Mouse (Mus musculus) gastrocnemius, postnatal 4 days (tissue): Measurements from ENCODE around the gene Traf4. TPM values are rescaled to one million over a fixed set of nuclear protein-coding genes. Genes with fewer than 3 reads are reported as not detected.
A peak's percentile ranks its signal among the peaks of the same experiment; 100 is the strongest.

ENCODE experiments used
- DNase-seq, 2 experiments: peaks; one replicate each; pipeline ENCODE4 v3.0.0; 2021 to 2022; ENCODE audit warnings: low spot score in 2 of 2, mixed read lengths in 2 of 2
- total RNA-seq, 2 experiments: library from RNA; stranded (reverse); gene quantifications; 2 replicates each; pipeline ENCODE4 v1.2.3; 2021

The Traf4 gene
- total RNA-seq, 2 experiments from 2014 or later: 36.5 to 41.4 TPM

DNA sequence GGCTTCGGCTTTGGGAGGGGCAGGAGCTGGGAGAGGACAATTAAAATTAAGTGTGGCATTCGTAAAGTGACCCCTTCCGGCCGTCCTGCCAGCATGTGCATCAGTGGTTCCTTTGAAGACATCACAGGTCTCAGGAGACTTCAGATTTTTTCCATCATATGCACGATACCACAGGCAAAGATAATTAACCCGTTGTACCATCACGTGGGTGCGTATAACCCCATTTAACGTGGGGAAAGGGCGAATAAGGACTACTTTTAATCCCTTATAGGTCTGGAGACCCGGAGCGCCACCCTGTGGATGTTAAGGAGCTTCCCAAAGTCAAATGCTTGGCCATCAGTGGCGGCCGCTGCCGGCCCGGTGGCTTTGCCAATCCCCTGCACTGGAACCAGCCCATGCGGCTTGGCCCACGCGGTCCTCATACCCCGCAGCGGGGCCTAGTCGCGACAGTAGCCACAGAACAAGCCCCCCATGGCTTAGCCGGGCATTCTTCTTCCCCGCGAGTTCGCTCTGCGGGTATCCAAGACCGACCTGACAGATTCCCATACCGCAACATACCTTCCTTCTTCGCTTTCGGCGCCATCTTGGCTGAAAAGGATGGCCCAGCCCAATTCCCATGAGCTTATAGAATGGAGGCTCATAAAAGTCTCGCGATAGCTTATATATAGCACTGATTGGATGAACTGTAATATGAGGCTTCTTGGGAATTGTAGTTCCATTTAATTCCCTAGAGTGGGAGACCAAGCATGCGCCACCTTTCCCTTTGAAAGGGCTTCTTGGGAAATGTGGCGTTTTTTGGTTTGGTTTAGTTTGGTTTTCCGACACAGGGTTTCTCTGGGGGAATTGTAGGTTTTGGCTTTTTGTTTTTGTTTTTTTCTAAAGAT is 17.8 kb upstream of the Traf4 start, which contains the start of gene Rpl23a:
Rpl23a (minus strand) TSS at position 624 of the 884 bp plus-strand sequence.
- DNase-seq: peak; percentile 43 to 72

GRCm38 (mm10) chr11:78182450-78182849 is 17.1 kb upstream of the Traf4 start:
- DNase-seq: no peak

GRCm38 (mm10) chr11:78181830-78182357 is 16.5 kb upstream of the Traf4 start:
- no peak for DNase-seq

- no peak for DNase-seq
Observed at GRCm38 (mm10) chr11:78180081-78180761, 14.8 kb upstream of the Traf4 start.

- no peak for DNase-seq
Observed at GRCm38 (mm10) chr11:78179438-78179999, 14.1 kb upstream of the Traf4 start.

DNA sequence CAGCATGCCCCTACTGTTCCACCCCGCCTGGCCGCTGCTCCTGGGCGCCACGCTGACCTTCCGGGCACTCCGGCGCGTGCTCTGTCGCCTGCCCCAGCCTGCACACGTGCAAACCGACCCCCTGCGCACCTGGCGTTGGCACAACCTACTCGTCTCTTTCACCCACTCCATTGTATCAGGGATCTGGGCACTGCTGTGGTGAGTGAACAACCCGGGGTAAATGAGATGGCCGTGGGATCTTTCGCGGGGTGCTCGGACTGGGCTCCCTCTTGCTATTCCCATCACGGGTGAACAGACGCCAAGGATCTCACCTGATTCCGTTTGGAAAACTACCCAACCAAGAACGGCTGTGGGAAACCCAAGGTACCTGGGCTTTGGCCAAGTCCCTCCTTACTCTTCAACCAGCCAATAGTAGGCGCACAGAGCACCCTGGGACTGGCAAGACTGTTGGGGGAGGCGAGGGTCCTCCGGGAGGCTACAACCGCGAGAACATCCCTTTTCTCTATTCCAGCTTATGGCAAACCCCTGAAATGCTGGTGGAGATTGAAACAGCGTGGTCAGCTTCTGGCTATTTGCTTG is 13.6 kb upstream of the Traf4 start:
- DNase-seq: peak in 1 of 2 experiments; percentile 61

- peak; percentile 91 to 96 for DNase-seq
Observed at GRCm38 (mm10) chr11:78177903-78178858, 12.8 kb upstream of the Traf4 start.

DNA sequence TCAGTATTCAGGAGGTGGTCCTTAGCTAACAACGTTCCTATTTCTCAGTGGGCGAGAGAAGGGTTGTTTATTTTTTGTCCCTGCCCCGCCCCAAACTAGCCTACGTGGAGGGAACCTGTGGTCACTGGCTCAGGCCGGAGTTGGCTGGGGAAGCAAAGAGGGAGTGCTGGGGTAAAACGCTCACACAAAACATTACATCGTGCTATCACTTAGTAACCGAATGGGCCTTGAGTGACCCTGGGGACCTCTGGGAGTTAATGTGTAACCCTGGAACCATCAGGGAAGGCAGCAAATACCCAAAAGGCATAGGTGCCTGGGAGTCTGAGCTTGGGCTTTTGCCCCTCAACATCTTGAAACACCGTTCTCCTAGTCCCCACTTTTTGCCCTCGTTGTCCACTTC is 12.0 kb upstream of the Traf4 start:
- no peak for DNase-seq

GRCm38 (mm10) chr11:78176905-78177331 is 11.5 kb upstream of the Traf4 start:
- DNase-seq: no peak

- peak; percentile 74 to 90 for DNase-seq
Observed at GRCm38 (mm10) chr11:78176402-78176862, 11.0 kb upstream of the Traf4 start, which contains the start of the genes Nek8 and Tlcd1. Nek8 (minus strand) TSS chr11:78176675. Tlcd1 (plus strand) TSS chr11:78176711.

GRCm38 (mm10) chr11:78175771-78176401 is 10.5 kb upstream of the Traf4 start:
- no peak for DNase-seq

DNA sequence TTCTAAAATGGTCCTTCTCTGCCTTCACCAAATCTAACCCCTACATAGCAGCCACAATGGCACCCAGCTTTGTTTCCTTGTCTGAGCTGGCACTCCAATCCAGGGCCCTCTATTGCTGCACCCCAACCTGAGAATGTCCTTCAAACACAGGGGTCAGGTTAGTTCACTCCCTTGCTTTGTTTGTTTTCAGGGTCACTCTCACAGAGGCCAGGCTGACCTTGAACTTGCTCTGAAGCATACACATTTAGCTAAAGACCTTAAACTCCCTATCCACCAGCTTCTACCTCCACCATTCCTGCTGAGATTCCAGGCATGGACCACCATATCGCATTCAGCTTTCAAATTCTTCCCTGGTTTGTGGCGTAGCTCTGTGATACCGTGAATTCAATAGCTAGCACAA is 9.1 kb upstream of the Traf4 start:
- no peak for DNase-seq

DNA sequence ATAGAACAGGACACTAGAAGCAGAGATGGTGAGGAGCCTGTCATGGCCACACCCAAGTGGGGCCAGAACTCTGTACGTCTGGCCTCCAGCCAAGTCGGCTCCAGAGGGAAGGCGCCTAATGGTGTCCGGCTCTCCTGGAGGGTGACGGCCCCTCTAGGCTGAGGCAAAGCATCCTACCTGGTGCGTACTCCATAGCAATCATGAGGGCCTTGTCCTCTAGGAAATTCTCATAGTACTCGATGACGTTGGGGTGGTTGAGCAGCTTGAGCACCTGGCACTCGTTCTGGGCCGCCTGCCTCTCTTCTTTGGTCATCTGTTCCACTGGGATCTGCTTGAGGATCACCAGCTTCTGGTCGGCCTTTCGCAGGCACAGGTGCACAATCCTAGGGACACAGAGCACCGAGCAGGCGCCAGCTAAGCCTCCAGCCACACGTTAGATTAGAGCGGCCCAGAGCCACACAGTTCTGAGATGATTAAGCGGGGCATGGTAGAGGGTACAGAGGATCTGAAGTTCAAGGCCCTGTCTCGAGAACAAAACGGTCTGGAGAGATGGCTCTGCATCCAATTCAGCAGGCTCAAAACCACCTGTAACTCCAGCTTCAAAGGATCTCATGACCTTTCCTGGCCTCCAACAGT is 7.5 kb upstream of the Traf4 start:
- no peak for DNase-seq

DNA sequence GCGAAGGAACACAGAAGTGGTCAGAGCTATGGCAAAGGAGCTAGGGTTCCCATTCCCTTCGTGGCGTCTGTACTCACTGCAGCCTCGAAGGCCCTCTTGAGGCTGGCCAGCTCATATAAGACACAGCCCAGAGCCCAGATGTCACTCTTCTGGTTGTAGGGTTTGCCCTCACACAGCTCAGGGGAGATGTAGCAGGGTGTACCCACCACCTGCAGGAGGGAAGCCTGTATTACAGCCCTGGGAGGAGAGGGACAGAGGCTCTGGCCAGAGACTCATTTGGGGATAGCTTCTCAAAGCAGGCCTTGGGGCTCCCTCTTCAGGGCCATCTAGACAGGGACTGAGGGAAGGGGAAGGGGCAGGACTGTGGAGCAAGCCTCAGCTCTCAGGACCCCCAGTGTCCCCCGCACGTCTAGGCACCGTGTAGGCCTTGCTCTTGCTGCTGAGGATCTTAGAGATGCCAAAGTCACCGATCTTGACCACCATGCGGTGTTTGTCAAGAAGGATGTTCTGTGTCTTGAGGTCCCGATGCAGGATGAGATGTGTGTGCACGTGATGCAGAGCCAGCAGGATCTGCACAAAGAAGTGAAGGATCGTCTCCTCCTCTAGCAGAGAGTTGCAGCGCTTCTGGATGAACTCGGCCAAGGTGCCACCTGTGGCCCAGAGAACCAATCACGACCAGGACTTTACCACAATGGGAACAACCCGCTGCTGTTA is 6.8 kb upstream of the Traf4 start:
- DNase-seq: no peak

DNA sequence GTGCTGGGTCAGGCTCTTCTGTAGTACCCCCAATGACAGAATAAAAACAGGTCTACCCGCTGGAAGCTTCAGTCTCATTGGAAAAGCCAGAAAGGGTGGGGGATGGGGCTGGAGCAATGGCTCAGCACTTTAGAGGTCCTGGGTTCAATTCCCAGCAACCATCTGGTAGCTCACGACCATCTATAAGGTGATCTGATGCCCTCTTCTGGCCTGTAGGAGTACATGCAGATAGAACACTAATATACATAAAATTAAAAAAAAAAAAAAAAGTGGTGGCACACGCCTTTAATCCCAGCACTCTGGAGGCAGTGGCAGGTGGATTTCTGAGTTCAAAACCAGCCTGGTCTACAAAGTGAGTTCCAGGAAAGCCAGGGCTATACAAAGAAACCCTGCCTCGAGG is 5.9 kb upstream of the Traf4 start:
- DNase-seq: no peak

- no peak for DNase-seq
Observed at GRCm38 (mm10) chr11:78170306-78170705, 4.9 kb upstream of the Traf4 start.

- DNase-seq: no peak
Observed at GRCm38 (mm10) chr11:78168541-78169468, 3.4 kb upstream of the Traf4 start.
